ENCODE assay signal across 9 mouse cellular contexts in the genomic region with DNA sequence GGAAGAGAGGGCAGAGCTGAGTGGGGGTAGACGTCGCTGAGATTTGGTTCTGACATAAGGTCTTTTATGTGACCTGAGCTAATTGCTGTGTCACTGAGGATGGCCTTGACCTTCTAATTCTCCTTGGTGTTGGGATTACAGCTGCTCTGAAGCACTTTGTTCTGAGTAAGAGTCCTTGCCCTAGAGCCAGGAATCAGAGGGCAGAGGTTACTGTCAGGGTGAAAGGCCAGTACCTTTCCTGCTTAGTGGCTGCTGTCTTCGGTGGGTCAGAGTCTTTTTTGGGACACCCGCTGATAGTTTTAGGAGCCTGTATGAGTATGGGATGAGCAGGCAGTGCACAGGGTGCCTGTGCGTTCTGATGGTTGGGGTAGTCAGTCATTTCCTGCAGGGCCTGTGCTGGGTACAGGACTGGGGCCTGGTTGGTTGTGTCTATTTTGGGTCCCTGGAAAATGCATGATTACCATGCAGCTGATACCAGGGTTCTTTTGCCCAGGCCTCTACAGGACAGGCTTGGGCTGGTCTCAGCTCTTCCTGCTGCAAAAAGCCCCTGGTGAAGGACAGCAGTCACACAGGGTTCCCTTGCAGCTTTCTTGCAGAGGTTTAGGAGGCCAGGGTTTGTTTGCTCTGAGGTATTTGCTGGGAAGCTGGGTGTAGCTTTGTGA. TPM values are rescaled to one million over a fixed set of nuclear protein-coding genes. Genes with fewer than 3 reads are reported as not detected.
A peak's percentile ranks its signal among the peaks of the same experiment; 100 is the strongest.
DNase-seq lines count a peak whose midpoint lies in the region; ATAC-seq and TF ChIP-seq lines count a peak whose summit lies in the region.
"Had no signal": no experiment of that assay in that cellular context is flagged by ENCODE, and none has a peak within 500 bp of the region (broad histone marks: within the 10 kb centered on the region; RNA-seq: fewer than 3 reads in every experiment).

No protein-coding gene starts in this region.

- H3K27me3 ChIP-seq in hindbrain, embryonic 10.5 days (ENCODE audit: insufficient read depth, poor library complexity, severe bottlenecking): no peaks in the 10 kb centered on the region
- no peaks in the 10 kb centered on the region for H3K27me3 ChIP-seq in hindbrain, embryonic 14.5 days (ENCODE audit: control insufficient read depth, insufficient read depth, low read length)
- H3K27me3 ChIP-seq in E14TG2a.4 (ENCODE audit: insufficient read depth, low read length): no peaks in the 10 kb centered on the region
- no peaks in the 10 kb centered on the region for H3K27me3 ChIP-seq in limb, embryonic 12.5 days

- WGBS in hindbrain, embryonic 10.5 days: 65% methylated on average over 5 of the region's 5 CpGs
- 75% methylated on average over 5 of the region's 5 CpGs for WGBS in hindbrain, embryonic 14.5 days
- 67% methylated on average over 5 of the region's 5 CpGs for whole genome bisulfite sequencing in limb, embryonic 12.5 days

- DNase-seq in adrenal gland, adult 2 months: peak; percentile 66
- DNase-seq in adrenal gland, postnatal 25 days: no peak
- DNase-seq in hindbrain, embryonic 10.5 days (ENCODE audit: low spot score): no peak
- DNase-seq in hindbrain, embryonic 14.5 days (ENCODE audit: low spot score): no peak
- DNase-seq in right cerebral cortex, postnatal 14 days: no peak
- DNase-seq in kidney, adult 9 months: no peak
- DNase-seq: cerebellum, adult 9-11 months had no signal

- TF ChIP-seq CTCF in E14TG2a.4 (conservative IDR thresholded peaks at IDR 0.05; ENCODE audit: low read length): no peak

- peaks cover 75% of the 10 kb centered on the region for H3K36me3 ChIP-seq in hindbrain, embryonic 10.5 days
- peaks cover 45% of the 10 kb centered on the region for H3K36me3 ChIP-seq in hindbrain, embryonic 14.5 days (replicated peaks; ENCODE audit: control insufficient read depth, insufficient read depth)
- H3K36me3 ChIP-seq in E14TG2a.4 (ENCODE audit: insufficient read depth, low read length): peaks cover 85% of the 10 kb centered on the region
- peaks cover 62% of the 10 kb centered on the region for H3K36me3 ChIP-seq in limb, embryonic 12.5 days

- H3K4me3 ChIP-seq in hindbrain, embryonic 10.5 days: no peak overlapping the region
- no peak overlapping the region for H3K4me3 ChIP-seq in hindbrain, embryonic 14.5 days (replicated peaks; ENCODE audit: low read length)
- H3K4me3 ChIP-seq in E14TG2a.4 (replicated peaks; ENCODE audit: low read length): peak overlapping the region; percentile 71
- no peak overlapping the region for H3K4me3 ChIP-seq in limb, embryonic 12.5 days (replicated peaks)

- peaks cover 49% of the 10 kb centered on the region for H3K4me1 ChIP-seq in hindbrain, embryonic 10.5 days (replicated peaks)
- H3K4me1 ChIP-seq in hindbrain, embryonic 14.5 days (replicated peaks; ENCODE audit: control insufficient read depth, insufficient read depth, low read length): peaks cover 12% of the 10 kb centered on the region
- peaks cover 100% of the 10 kb centered on the region for H3K4me1 ChIP-seq in E14TG2a.4 (replicated peaks; ENCODE audit: low read depth, low read length)
- peaks cover 31% of the 10 kb centered on the region for H3K4me1 ChIP-seq in limb, embryonic 12.5 days (replicated peaks)

- ATAC-seq in hindbrain, embryonic 14.5 days (ENCODE audit: low FRiP score): no peak
- ATAC-seq in limb, embryonic 12.5 days (ENCODE audit: insufficient number of reproducible peaks, insufficient read depth, low FRiP score, low TSS enrichment, low read depth): no peak

- peak overlapping the region; percentile 64 for H3K27ac ChIP-seq in hindbrain, embryonic 10.5 days
- H3K27ac ChIP-seq in hindbrain, embryonic 14.5 days: no peak overlapping the region
- 0 out of 2 replicates have a peak overlapping the region, but pooled peaks have one; percentile 41 for H3K27ac ChIP-seq in limb, embryonic 12.5 days

- no peaks in the 10 kb centered on the region for H3K9me3 ChIP-seq in hindbrain, embryonic 10.5 days
- H3K9me3 ChIP-seq in hindbrain, embryonic 14.5 days (ENCODE audit: control insufficient read depth, low read length): no peaks in the 10 kb centered on the region
- no peaks in the 10 kb centered on the region for H3K9me3 ChIP-seq in E14TG2a.4 (ENCODE audit: low read length)
- no peaks in the 10 kb centered on the region for H3K9me3 ChIP-seq in limb, embryonic 12.5 days

- no peak overlapping the region for H3K9ac ChIP-seq in hindbrain, embryonic 14.5 days
- 0 out of 2 replicates have a peak overlapping the region, but pooled peaks have one; percentile 27 for H3K9ac ChIP-seq in limb, embryonic 12.5 days (replicated peaks)

- no peak overlapping the region for H3K4me2 ChIP-seq in hindbrain, embryonic 14.5 days (replicated peaks)
- H3K4me2 ChIP-seq in limb, embryonic 12.5 days: no peak overlapping the region

RNA-seq across cellular contexts. Expression of gene Pgs1, which starts 22.2 kb away (rescaled TPM):
- 10 to 100 TPM; 53.9 to 54.5 TPM for total RNA-seq in adrenal gland, adult 2 months (2021)
- 99.4 and 165 TPM in 2 replicates for polyA plus RNA-seq in adrenal gland, adult 2 months (2012; rRNA removed)
- 58.9 and 60.0 TPM in 2 replicates for total RNA-seq in adrenal gland, postnatal 25 days (2021)
- polyA plus RNA-seq in hindbrain, embryonic 10.5 days (2016; fragmentation: Nextera tagmentation; extraction: Ambion mirVana): 46.2 and 51.9 TPM in 2 replicates
- polyA plus RNA-seq in hindbrain, embryonic 14.5 days (2014; fragmentation: Nextera tagmentation; extraction: Ambion mirVana): 48.1 and 56.4 TPM in 2 replicates
- polyA plus RNA-seq in limb, embryonic 12.5 days (2016; fragmentation: Nextera tagmentation; extraction: Ambion mirVana): 40.7 and 43.1 TPM in 2 replicates

RNA-seq across cellular contexts. Expression of gene Socs3, which starts 38.4 kb away (rescaled TPM):
- 1 to 10 TPM; 3.2 to 6.9 TPM for total RNA-seq in adrenal gland, adult 2 months (2021)
- polyA plus RNA-seq in adrenal gland, adult 2 months (2012; rRNA removed): 14.1 and 14.8 TPM in 2 replicates
- total RNA-seq in adrenal gland, postnatal 25 days (2021): 8.8 and 9.0 TPM in 2 replicates
- polyA plus RNA-seq in hindbrain, embryonic 10.5 days (2016; fragmentation: Nextera tagmentation; extraction: Ambion mirVana): 12.5 and 14.2 TPM in 2 replicates
- 2.9 and 3.0 TPM in 2 replicates for polyA plus RNA-seq in hindbrain, embryonic 14.5 days (2014; fragmentation: Nextera tagmentation; extraction: Ambion mirVana)
- polyA plus RNA-seq in limb, embryonic 12.5 days (2016; fragmentation: Nextera tagmentation; extraction: Ambion mirVana): 14.9 and 16.4 TPM in 2 replicates
